Mouse (Mus musculus): ENCODE data around the gene Gzmm. TPM values are rescaled to one million over a fixed set of nuclear protein-coding genes. Genes with fewer than 3 reads are reported as not detected.

Gene Gzmm
- polyA plus RNA-seq, 1 experiment from 2014 or later = 1.1 TPM

DNA sequence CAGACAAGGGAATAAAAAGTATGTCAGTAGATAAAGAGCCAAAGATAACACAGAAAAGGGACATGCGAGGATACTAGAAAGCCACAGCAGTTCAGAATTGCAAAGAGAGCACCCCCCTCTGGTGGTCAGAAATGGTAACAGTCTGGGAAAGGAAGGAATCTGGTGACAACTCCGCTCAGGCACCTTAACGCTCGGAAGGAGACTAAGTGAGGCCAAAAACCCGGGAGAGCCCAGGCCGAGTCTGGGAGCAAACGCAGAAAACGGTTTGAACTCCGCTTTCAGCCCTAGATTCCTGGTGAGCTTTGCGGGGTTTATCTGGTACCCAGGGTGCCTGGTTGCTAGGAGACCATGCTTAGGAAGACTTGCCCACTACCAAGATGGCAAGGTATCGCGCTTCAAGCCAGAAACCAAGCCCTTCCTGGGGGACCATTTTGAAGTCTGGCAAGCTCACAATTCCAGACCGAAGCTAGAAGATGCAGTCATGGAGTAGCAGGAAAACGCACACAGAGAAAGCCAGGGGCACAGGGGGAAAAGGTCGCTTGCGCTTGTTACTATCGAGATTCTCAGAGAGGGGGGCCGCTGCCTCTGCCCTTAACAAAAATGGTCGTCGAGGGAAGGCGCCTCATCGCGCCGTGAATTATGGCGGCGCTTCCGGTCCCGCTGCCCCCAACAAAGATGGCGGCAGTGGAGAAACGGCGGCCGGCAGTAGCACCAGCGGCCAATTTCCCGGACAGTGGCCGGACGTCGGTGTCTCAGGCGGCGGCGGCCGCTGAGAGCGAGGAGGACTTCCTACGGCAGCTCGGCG, 19.8 kb upstream of the Gzmm start, which contains the start of gene Tpgs1:
Gene Tpgs1, plus strand, starts transcription at position 599 of the 805 bp plus-strand sequence.
- H3K4me3 ChIP-seq = peak within 1 kb of the TSS; percentile 88
- WGBS = under 1% methylated on average over 45 of the region's 45 CpGs
- peak; percentile 83 for ATAC-seq (ENCODE audit: low FRiP score)

DNA sequence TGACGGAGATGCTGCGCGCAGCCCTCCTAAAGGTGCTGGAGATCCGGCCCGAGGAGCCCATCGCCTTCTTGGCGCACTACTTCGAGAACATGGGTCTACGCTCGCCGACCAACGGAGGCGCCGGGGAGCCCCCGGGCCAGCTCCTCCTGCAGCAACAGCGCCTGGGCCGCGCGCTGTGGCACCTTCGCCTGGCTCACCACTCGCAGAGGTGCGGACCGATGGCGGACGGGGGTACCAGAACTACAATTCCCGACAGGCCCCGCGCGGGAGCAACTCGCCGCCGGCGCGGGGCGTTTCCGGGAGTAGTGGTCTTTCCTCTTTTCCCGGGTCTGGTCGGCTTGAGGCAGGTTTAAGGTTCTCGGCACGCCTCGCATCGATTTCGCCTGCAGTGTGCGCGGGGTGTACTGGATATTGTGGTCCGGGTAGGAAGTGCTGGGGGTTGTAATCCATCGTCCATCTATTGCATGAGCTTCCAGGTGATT, 19.2 kb upstream of the Gzmm start:
- H3K4me3 ChIP-seq = peak overlapping the region; percentile 88
- peaks cover 21% of the 10 kb centered on the region for H3K36me3 ChIP-seq
- no peaks in the 10 kb centered on the region for H3K27me3 ChIP-seq
- WGBS = 0% methylated on average over 47 of the region's 47 CpGs
- peak overlapping the region; percentile 97 for H3K4me2 ChIP-seq
- H3K27ac ChIP-seq = peak overlapping the region; percentile 98
- peak overlapping the region; percentile 94 for H3K9ac ChIP-seq
- peaks cover 31% of the 10 kb centered on the region for H3K4me1 ChIP-seq (replicated peaks)
- ATAC-seq (ENCODE audit: low FRiP score) = peak; percentile 70
- no peaks in the 10 kb centered on the region for H3K9me3 ChIP-seq

More for the DNA sequence above, 19.8 kb upstream of the Gzmm start, which contains the start of gene Tpgs1:
- H3K36me3 ChIP-seq = peaks cover 18% of the 10 kb centered on the region
- H3K9ac ChIP-seq = peak within 1 kb of the TSS; percentile 94
- H3K4me2 ChIP-seq = peak within 1 kb of the TSS; percentile 97
- peaks cover 35% of the 10 kb centered on the region for H3K4me1 ChIP-seq (replicated peaks)
- peak within 1 kb of the TSS; percentile 98 for H3K27ac ChIP-seq
- no peaks in the 10 kb centered on the region for H3K27me3 ChIP-seq
- H3K9me3 ChIP-seq = no peaks in the 10 kb centered on the region

DNA sequence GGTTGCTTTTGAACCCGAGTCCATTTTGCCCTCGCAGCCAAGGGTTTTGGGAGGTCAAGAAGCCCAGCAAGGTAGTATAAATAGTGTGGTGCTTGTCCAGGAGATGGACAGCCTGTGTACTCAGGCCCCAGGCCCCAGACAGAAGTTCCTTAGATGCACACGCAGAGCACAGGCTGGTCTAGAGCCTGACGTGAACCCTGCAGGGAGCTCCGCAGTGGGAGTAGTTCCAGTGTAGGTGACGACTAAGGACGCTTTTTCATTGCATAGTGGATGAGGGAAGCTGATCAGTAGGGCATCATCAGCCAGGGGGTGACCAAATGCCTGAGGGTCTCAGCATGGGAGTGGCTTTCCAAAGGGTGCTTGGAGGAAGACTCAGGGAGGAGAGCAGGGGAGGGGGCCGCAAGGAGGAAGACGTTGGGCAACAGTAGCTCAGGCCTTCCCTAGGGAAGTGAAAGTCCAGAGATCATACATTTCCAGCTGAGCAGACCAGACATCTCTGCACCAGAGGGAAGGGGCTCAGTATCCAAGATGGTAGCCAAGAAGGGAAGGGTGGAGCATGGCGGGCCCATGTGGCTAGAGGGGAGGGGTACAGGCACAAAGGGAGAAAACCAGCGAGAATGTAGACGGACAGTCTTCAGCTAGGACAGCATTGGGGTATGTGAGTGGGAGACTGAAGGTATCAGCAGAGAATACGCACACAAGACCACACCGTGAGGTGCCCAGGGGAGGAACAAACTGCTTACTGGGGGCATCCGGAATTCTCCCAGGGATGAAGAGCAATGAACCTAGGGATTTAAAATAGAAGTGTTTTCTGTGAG, 18.5 kb upstream of the Gzmm start:
- Histone ChIP-seq H3K27me3 (no peaks in the 10 kb centered on the region), H3K9ac (peak overlapping the region; percentile 94), H3K4me2 (peak overlapping the region; percentile 97), H3K4me1 (replicated peaks) (peaks cover 31% of the 10 kb centered on the region), H3K36me3 (peaks cover 23% of the 10 kb centered on the region), H3K27ac (peak overlapping the region; percentile 98), H3K9me3 (no peaks in the 10 kb centered on the region), H3K4me3 (peak overlapping the region; percentile 88)
- 35% methylated on average over 15 of the region's 15 CpGs for WGBS
- ATAC-seq (ENCODE audit: low FRiP score) = peak; percentile 35

DNA sequence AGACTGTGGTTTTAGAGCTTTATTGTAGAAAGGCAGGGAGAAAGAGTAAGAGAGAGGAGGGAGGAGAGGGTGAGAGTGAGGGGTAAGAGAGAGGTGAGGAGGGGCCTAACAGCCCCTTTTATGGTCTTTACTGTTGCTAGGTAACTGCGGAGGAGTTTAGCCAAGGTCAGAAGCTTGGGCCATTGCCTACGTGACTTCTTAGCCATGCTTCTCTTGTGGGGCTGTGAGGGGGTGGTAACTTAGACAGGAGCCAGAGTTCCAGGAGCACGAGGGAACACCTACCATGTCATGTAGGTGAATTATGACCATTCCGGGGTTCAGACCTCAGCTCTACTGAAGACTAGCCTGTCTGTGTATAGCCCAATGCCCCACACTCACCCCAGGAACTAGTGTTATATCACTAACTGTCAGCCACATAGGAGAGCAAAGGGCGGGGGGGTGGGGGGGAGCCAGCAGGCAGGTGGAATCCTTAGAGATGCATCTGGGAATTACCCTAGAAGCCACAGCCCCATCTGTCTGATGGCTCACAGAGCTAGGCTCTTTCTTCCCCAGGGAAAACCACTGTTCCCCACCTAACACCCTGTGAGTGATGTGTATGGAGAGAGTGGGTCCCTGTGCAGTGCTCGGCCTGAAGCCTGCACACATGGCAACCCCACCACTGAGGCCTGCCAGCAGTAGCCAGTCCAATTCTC, 17.3 kb upstream of the Gzmm start:
- H3K9ac ChIP-seq = 0 out of 2 replicates have a peak overlapping the region, but pooled peaks have one; percentile 94

DNA sequence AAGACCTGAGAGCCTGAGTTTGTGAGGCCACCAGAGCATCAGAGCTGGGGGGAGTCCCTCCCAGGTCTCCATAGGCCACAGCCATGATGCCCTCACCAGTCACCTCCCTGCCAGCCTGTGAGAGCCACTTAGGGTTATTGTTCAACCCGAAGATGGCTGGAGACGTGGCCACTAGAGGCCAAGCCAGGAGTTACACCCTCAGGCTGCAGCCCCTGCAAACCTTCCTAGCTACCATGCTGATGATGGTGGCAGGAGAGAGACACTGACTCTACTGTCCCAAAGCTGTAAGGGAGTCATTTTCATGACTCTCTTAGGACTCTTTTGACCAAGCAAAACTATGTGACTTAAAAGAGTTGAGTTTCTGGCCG, 16.7 kb upstream of the Gzmm start:
- ATAC-seq (ENCODE audit: low FRiP score) = no peak
- H3K4me1 ChIP-seq (replicated peaks) = peaks cover 31% of the 10 kb centered on the region
- H3K36me3 ChIP-seq = peaks cover 37% of the 10 kb centered on the region
- no peak overlapping the region for H3K9ac ChIP-seq
- no peaks in the 10 kb centered on the region for H3K9me3 ChIP-seq
- no peak overlapping the region for H3K4me3 ChIP-seq
- H3K27me3 ChIP-seq = no peaks in the 10 kb centered on the region
- H3K4me2 ChIP-seq = no peak overlapping the region
- no peak overlapping the region for H3K27ac ChIP-seq
- 67% methylated on average over 3 of the region's 3 CpGs for WGBS

More for the DNA sequence above, 17.3 kb upstream of the Gzmm start:
- H3K27me3 ChIP-seq = no peaks in the 10 kb centered on the region
- ATAC-seq (ENCODE audit: low FRiP score) = no peak
- peaks cover 31% of the 10 kb centered on the region for H3K4me1 ChIP-seq (replicated peaks)
- no peaks in the 10 kb centered on the region for H3K9me3 ChIP-seq
- H3K27ac ChIP-seq = no peak overlapping the region
- peaks cover 35% of the 10 kb centered on the region for H3K36me3 ChIP-seq
- H3K4me3 ChIP-seq = 0 out of 2 replicates have a peak overlapping the region, but pooled peaks have one; percentile 88
- 55% methylated on average over 6 of the region's 6 CpGs for WGBS
- H3K4me2 ChIP-seq = peak overlapping the region; percentile 97; the same call in 1 of the 2 replicates

DNA sequence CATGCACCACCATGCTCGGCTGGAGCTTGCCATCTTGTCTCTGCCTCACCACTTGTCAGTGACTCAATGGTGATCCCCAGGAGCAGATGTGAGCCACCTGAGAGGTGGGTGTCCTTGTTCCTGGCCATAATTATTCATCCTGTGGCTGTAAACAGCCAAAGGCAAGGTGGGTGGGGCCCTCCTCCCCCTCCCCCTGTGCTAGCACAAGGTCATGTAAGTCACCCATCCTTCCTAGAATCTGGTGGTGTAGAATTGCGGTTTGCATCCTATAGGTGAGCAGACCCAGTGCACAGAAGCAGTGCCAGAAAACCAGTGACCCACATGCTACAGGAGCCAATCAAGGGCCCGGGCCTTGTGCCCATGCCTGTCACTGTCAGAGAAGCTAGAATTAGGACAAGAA, 15.8 kb upstream of the Gzmm start:
- no peak overlapping the region for H3K4me2 ChIP-seq
- no peak overlapping the region for H3K9ac ChIP-seq
- no peak overlapping the region for H3K4me3 ChIP-seq
- H3K27ac ChIP-seq = no peak overlapping the region
- no peak for ATAC-seq (ENCODE audit: low FRiP score)
- no peaks in the 10 kb centered on the region for H3K27me3 ChIP-seq
- no peaks in the 10 kb centered on the region for H3K9me3 ChIP-seq
- peaks cover 29% of the 10 kb centered on the region for H3K4me1 ChIP-seq (replicated peaks)
- H3K36me3 ChIP-seq = peaks cover 37% of the 10 kb centered on the region
- WGBS = 97% methylated on average over 3 of the region's 3 CpGs

DNA sequence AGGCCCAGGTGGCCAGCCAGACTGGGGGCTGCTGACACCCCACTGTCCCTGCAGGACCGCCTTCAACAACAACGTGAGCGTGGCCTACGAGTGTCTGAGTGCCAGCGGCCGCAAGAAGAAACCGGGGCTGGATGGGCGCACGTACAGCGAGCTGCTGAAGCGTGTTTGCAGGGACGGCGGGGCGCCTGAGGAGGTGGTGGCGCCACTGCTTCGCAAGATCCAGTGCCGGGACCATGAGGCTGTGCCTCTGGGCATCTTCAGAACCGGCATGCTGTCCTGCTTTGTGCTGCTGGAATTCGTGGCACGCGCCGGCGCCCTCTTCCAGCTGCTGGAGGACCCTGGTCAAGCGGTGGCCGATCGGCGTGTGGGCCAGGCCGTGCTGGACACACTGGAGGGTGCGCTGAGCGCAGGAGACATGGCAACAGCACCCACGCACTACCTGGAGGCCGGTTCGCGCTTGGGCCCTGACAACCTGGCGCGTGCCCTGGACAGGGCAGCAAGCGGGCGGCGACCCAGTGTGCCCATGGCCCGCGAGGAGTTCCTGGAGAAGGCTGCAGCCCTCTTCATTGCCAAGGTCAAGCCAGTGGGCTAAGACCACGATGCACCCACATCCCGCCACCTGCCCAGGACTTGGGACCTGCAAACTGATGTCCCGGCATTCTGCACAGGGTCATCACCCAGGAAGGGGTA, 13.3 kb upstream of the Gzmm start:
- ATAC-seq (ENCODE audit: low FRiP score) = no peak
- Histone ChIP-seq H3K27me3 (no peaks in the 10 kb centered on the region), H3K9me3 (no peaks in the 10 kb centered on the region), H3K4me3 (no peak overlapping the region), H3K9ac (no peak overlapping the region), H3K27ac (no peak overlapping the region), H3K4me2 (no peak overlapping the region), H3K36me3 (peaks cover 37% of the 10 kb centered on the region), H3K4me1 (replicated peaks) (peaks cover 17% of the 10 kb centered on the region)
- WGBS = 54% methylated on average over 44 of the region's 44 CpGs

DNA sequence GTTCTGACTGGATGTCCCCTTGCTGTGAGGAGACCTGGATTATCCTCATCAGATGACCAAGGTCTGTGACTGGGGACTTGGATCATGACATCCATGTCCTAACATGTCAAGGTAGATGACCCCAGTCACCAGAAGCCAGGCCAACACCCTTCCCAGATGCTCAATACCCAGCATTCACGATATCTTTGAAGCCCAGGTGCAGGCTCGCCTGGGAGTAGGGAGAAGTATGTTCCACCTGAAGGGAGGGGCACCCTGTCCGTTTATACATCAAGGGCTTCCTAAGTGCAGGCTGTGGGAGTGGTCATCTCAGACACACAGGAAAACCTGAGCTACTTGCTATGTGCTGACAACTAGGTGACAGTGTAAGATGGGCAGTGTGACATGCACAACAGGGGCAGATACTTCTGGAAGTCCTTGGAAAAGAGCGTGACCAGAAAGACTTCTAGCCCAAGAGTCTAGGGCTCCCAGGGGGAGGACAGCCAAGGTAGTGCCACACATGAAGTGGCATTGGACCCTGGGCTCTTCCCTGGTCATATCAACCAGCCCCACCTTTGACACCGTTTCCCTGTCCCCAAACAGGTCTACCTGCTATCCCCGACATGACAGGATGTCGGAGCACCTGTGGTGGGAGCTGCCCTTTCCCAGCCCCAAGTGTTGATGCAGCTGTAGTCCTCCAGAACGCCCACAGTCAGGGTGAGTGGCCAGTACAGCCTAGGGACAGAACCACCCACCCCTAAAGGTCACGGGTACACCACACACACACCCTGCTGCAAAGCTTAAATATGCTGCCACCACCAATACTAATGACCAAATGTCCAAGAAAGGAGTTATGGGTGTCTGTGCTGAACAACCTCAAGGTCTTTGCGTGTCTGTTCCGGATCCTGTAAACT, 8.0 kb upstream of the Gzmm start:
- H3K4me2 ChIP-seq = peak overlapping the region; percentile 65
- 40% methylated on average over 11 of the region's 11 CpGs for WGBS
- peak overlapping the region; percentile 90 for H3K9ac ChIP-seq
- peak overlapping the region; percentile 88 for H3K4me3 ChIP-seq
- no peaks in the 10 kb centered on the region for H3K9me3 ChIP-seq
- ATAC-seq (ENCODE audit: low FRiP score) = peak; percentile 26
- no peaks in the 10 kb centered on the region for H3K27me3 ChIP-seq
- peaks cover 26% of the 10 kb centered on the region for H3K4me1 ChIP-seq (replicated peaks)
- H3K36me3 ChIP-seq = peaks cover 27% of the 10 kb centered on the region
- H3K27ac ChIP-seq = peak overlapping the region; percentile 92

DNA sequence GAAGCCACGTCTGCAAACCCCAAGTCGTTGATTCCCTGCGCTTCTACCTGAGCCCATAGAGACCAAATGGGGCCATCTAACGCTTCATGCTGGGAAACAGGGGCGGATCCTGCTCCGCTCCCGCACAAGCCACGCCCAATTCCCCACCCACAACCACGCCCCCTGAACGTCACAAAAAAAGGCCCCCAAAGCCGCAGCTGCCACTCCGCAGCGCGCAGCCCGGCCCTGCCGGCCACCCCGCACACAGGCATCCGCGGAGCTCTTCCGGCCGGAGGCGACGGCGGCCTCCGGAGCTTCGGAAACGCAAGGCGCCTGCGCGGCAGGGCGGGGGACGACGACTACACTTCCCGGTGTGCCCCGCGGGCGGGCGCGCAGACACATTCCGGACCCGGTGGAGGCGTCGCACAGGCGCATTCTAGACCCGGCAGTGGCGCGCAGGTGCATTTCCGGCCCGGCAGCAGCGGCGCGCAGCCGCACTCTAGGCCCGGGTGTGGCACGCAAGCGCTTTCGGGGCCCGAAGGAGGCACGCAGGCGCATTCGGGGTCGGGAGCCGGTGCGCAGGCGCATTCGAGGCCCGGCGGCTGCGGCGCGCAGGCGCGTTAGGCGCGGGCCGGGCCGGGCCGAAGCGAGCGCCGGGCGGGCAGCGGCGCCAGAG, 7.1 kb upstream of the Gzmm start, which contains the start of gene Cdc34:
Gene Cdc34, plus strand, starts transcription at position 605 of the 655 bp plus-strand sequence.
- peaks cover 26% of the 10 kb centered on the region for H3K4me1 ChIP-seq (replicated peaks)
- WGBS = under 1% methylated on average over 74 of the region's 84 CpGs
- H3K27ac ChIP-seq = peak within 1 kb of the TSS; percentile 92
- H3K9ac ChIP-seq = peak within 1 kb of the TSS; percentile 90
- peaks cover 27% of the 10 kb centered on the region for H3K36me3 ChIP-seq
- peak within 1 kb of the TSS; percentile 88 for H3K4me3 ChIP-seq
- peak within 1 kb of the TSS; percentile 97 for H3K4me2 ChIP-seq
- no peaks in the 10 kb centered on the region for H3K9me3 ChIP-seq
- peak; percentile 93 for ATAC-seq (ENCODE audit: low FRiP score)
- no peaks in the 10 kb centered on the region for H3K27me3 ChIP-seq

DNA sequence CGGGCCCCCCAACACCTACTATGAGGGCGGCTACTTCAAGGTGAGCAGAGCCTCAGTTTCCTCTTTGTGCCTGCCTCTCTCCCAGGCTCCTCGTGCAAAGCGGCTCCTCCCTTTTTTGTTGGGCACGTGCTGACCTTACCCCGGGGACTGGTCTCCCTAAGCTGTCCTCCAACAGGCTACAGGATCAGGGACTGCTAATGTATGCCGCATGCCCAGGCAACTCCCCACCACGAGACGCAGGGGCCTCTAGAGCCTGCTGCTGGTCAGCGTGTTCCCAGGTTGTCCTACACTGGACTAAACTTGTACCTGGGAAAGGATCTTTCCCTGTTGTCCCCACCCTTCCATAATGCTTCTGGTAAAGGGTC, 6.3 kb upstream of the Gzmm start:
- Histone ChIP-seq H3K4me2 (peak overlapping the region; percentile 97), H3K9me3 (no peaks in the 10 kb centered on the region), H3K9ac (peak overlapping the region; percentile 90), H3K36me3 (peaks cover 35% of the 10 kb centered on the region), H3K4me1 (replicated peaks) (peaks cover 26% of the 10 kb centered on the region), H3K27ac (peak overlapping the region; percentile 73), H3K27me3 (no peaks in the 10 kb centered on the region), H3K4me3 (peak overlapping the region; percentile 88)
- WGBS = 0% methylated on average over 10 of the region's 10 CpGs
- ATAC-seq (ENCODE audit: low FRiP score) = peak; percentile 5

Measured in hindbrain, embryonic 13.5 days (tissue).